Mouse (Mus musculus): ENCODE measurements around the gene Rnf126.

Gene Rnf126

GRCm38 (mm10) chr10:79792339-79793040 lies 25.7 kb upstream of the Rnf126 start:
- no peak for DNase-seq (ENCODE audit: low spot score)

- no peak for DNase-seq (ENCODE audit: low spot score)
Observed at GRCm38 (mm10) chr10:79790861-79791260, 24.1 kb upstream of the Rnf126 start, which contains the start of gene Prss57. TSS of gene Prss57 (minus strand) at chr10:79790961.

- no peak for DNase-seq (ENCODE audit: low spot score)
Observed at GRCm38 (mm10) chr10:79789581-79789980, 22.8 kb upstream of the Rnf126 start.

GRCm38 (mm10) chr10:79788386-79789158 lies 21.8 kb upstream of the Rnf126 start:
- DNase-seq (ENCODE audit: low spot score) = peak; percentile 66

GRCm38 (mm10) chr10:79783920-79784800 lies 17.4 kb upstream of the Rnf126 start:
- no peak for DNase-seq (ENCODE audit: low spot score)

GRCm38 (mm10) chr10:79783050-79783449 lies 16.3 kb upstream of the Rnf126 start:
- no peak for DNase-seq (ENCODE audit: low spot score)

- no peak for DNase-seq (ENCODE audit: low spot score)
Observed at GRCm38 (mm10) chr10:79781956-79782355, 15.2 kb upstream of the Rnf126 start.

- no peak for DNase-seq (ENCODE audit: low spot score)
Observed at GRCm38 (mm10) chr10:79781139-79781538, 14.4 kb upstream of the Rnf126 start.

GRCm38 (mm10) chr10:79780664-79781015 lies 13.9 kb upstream of the Rnf126 start:
- no peak for DNase-seq (ENCODE audit: low spot score)

- DNase-seq (ENCODE audit: low spot score) = peak; percentile 93
Observed at GRCm38 (mm10) chr10:79779784-79780663, 13.3 kb upstream of the Rnf126 start.

GRCm38 (mm10) chr10:79779193-79779592 lies 12.4 kb upstream of the Rnf126 start:
- no peak for DNase-seq (ENCODE audit: low spot score)

- peak; percentile 38 for DNase-seq (ENCODE audit: low spot score)
Observed at GRCm38 (mm10) chr10:79778006-79778405, 11.3 kb upstream of the Rnf126 start.

- DNase-seq (ENCODE audit: low spot score) = no peak
Observed at GRCm38 (mm10) chr10:79777103-79777531, 10.4 kb upstream of the Rnf126 start, which contains the start of gene Fstl3. TSS of gene Fstl3 (plus strand) at chr10:79777272.

- no peak for DNase-seq (ENCODE audit: low spot score)
Observed at GRCm38 (mm10) chr10:79774486-79775279, 7.9 kb upstream of the Rnf126 start.

GRCm38 (mm10) chr10:79773208-79773607 lies 6.5 kb upstream of the Rnf126 start:
- no peak for DNase-seq (ENCODE audit: low spot score)

- no peak for DNase-seq (ENCODE audit: low spot score)
Observed at GRCm38 (mm10) chr10:79772320-79772719, 5.6 kb upstream of the Rnf126 start.

GRCm38 (mm10) chr10:79769329-79769728 lies 2.6 kb upstream of the Rnf126 start:
- DNase-seq (ENCODE audit: low spot score) = no peak

GRCm38 (mm10) chr10:79768400-79768799 lies 1.6 kb upstream of the Rnf126 start:
- peak; percentile 70 for DNase-seq (ENCODE audit: low spot score)

GRCm38 (mm10) chr10:79767372-79768244 lies 856 bp upstream of the Rnf126 start:
- DNase-seq (ENCODE audit: low spot score) = peak; percentile 88
